Mouse (Mus musculus) thymus, postnatal 4 days (tissue): ENCODE measurements at regions not wholly inside any gene's neighbourhood (a gene's known extent, or its start where the extent isn't known, plus 50 kb on each side); places are given as distances from the start of the nearest gene placed in this dataset.
"Not testable (repeated sequence)": the region's sequence is repeated elsewhere in the genome, so short reads cannot be mapped to it uniquely, and the experiment has no call there.

Experiments
- DNase-seq: peaks from one replicate; pipeline ENCODE4 v3.0.0; 2021

DNA sequence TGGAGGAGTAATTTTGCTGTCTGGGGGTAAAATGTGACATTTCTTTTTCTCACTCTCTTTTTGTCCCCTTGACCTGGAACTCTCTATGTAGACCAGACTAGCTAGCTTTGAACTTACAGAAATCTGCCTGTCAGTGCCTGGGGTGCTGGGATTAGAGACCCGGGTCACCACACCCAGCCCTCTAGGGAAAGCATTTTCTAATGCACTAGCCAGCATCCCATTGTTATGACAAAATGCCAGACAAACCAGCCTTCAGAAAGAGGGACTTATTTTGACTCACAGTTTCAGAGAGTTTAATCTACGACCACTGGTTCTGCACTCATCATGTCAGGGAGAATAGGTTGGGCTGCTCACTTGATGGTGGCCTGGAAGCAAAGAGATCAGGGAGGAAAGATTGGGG lies 240.4 kb downstream of the Enc1 start:
- DNase-seq = no peak

DNA sequence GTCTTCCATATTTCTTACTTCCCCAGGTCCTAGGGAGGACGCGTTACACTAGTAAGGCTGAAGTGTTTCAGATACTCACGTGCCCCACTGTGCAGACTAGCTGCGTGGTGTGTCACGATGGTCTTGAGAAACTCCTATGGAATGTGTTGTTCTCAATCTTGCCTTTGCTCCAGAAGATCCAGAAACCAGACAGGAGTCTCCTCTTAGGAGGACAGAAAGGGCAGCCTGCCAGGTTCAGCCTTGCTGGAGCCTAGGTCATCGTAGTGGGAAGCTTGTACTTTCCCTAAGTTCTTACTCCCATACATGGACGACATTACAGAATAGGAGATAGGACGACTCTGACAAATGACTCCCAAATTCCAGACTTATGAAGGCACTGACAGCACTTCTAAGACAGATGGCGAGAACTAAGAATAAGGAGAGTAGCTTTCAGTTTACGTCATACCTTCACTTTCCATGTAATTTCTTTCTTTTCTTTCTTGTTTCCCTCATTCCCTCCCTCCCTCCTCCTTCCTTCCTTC lies 238.2 kb downstream of the Enc1 start:
- no peak for DNase-seq

DNA sequence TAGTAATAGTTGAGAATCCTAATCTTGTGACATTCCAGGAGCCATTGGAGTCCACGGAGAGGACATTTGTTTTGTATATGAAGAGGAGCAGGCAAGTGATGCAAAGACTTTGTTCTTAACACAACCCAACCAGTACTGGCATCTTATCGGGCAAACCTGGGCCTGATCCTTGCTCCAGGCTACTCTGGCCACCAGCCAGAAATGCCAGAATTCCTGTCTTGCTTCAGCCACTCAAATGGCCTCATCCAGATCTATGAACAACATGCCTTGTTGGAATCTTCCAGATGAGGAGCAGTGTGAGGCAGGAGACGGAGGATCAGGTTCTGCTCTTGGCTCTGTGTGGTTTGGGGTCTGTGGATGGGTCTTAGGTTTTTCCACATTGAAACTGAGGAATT lies 233.1 kb downstream of the Enc1 start:
- DNase-seq = no peak

DNA sequence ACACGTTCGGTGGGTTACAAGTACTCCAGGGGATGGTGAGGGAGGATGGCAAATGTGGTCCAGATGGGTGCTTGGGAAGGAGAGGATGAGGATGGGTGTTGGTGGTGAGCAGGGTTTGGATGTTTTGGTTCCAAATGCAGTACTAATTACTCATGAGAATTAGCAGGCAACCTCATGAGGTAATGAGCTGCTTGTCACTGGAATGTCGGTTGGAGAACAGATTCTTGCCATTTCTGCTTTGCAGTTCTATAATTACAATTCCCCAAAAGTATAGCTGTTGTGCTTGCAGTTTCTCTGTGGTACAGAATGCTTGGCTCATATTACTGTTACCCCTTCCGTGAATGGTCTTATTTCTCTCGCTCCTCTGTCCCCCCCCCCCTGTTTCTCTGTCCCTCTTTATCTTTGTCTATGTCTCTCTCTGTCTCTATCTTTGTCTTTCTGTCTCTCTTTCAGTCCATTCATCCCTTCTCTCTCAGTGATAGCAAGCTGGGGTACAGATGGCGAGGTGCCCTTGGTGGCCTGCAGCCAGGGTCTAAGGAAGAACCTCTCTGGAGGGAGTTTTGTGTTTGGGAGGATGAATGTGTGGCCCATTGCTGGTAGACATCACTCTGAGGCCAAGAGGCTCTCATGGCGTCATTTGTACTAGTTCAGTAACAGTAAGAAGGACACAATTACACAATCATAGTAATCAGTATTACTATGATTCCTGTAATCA lies 232.5 kb downstream of the Enc1 start:
- no peak for DNase-seq

DNA sequence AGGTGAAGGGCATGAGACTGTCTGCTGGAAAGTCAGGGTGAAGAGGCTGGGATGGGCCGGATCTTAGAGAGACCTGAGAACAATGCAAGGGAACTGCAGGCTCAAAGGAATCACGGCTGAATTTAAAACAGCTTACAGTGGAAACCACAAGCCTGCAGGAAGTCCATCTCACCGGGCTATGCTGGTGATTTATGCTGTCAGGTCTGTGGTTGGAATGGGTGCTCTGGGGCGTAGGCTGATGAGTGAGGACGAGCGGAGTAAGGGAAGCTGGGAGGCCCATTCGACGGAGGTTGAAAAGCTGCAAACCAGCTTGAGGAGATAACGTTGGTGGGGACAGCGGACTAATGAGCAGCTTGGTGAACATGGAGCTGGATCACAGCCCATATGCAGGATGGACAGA lies 229.1 kb downstream of the Enc1 start:
- no peak for DNase-seq

DNA sequence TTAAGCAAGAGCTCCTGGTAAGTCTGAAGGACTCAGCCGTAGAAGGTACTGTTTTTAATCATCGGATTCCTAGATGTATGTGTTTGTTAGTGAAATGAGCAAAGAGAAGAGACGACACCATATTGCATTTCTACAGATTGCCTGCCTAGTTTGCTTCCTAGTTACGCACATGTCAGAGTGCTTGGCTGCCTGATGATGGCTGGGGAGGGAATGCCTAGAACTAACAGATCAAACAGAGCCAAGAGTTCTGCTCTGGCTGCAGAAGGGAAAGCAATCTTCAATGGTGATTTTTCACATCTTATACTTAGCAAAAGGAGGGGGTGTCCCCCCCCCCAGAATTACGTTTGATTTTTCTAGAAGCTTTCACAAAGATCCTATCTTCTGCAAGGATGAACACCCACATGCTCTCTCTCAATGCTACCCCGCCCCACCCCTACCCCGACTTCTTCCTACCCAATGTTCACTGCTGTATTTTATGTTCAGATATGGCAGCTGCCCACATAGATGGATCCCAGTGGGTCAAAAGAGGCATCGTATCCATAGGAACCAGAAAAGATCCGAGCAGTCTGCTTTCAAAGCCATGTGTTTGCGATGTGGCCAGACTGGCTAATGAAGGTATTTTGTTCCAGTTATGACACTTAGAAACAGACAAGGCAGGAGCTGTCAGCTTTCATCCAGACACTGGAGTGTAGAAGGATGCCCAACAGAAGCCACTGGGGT lies 228.1 kb downstream of the Enc1 start:
- DNase-seq = no peak

DNA sequence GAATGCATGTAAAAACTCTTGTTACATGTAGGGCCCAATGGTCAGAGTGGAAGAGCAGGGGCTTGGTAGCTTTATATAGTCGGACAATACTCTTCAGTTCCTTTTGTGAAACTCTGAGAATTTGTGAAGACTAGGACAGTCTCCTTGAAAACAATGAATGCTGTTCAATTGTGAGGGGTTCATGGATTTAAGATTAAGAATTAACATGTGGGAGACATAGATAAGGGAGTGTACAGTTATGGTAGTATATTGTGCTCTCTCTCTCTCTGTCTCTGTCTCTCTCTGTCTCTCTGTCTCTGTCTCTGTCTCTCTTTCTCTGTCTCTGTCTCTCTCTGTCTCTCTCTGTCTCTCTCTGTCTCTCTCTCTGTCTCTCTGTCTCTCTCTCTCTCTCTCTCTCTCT lies 225.7 kb downstream of the Enc1 start:
- not testable (repeated sequence) for DNase-seq

DNA sequence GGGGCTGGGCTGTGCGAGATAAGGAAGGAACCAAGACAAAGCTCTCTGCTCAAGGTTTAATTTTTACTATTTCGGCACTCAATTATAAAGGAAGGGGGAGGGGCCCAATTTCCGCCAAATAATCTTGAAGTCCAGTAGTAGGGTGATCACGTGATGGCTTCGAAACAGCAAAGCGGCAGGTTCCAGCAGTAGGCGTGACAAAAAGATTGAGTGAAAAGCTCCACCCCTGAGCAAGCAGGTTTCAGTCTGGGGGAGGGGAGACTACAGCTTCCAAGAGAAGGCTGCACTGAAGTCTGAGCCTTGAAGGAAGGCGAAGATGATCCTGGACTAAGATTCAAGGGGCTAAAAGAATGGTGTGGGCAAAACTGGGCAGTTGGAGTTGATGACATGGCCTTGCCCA lies 222.9 kb downstream of the Enc1 start:
- no peak for DNase-seq

DNA sequence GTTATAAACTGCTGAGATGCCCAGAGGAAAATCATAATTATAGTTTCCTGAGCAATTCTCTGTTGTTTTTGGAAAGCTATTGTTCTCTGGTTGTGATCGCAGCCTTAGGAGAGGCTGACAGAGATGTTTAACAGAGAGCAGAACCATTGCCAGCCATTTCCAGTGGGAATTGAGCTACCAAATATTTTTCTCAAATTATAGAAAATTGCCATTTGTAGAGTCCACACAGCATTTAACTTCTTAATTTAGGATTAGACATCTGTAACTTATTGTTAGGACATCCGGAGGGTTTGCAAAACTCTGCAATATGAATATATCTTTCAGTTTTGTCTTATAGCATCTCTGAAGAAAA lies 222.0 kb downstream of the Enc1 start:
- DNase-seq = no peak

DNA sequence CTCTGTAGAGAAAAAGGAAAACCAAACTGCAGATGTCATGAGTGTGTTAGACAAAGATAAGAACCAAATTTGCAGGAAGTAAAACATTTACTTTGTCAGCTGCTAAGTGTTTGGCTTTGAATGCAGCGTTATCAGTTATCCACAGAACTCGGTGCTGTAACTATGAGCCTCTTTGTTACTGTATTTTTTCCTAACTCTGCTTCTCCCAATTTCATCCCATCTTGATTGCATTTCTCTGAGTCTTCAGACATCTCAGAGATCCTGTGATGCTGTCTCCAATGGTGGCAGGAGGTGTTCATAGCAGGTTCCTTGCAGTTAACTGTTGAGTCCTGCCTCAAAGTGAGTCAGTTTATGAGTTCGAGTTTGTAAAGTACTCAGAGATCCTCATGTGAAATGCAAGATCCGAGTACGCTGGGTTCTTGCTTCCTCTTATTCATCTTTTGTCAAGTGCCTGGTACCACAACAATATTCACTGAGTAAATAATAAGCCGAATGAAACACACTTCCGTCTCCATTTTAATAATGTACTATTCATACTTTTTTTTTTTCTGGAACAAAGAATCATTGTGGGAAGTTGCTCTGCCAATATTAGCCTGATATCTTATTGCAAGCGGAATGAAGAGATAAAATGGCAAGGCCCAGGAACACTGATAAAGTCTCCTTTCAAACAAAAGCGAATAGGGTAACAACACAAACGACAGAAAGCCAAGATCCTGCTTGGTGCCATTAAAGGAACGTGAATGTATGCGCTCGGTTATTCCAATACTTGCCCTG lies 221.4 kb downstream of the Enc1 start:
- no peak for DNase-seq

DNA sequence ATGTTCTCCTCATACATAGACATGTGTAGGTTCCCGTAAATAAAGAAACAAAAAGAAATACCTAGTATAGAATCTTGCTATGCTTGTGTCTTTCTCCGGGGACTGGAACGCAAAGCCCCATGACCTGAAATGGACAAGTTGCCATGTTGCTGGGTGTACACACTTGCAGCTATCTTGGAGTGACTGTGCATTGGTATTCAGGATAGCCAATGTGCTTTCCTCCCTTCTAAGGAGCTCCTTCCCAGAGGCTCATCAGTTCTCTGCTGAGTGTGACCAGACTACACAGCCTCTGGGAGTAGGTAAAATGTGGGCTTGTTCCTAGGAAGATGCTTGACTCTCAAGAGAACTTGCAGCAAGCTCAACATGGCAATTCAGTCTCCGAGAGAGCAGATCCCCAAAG lies 220.3 kb downstream of the Enc1 start:
- no peak for DNase-seq

DNA sequence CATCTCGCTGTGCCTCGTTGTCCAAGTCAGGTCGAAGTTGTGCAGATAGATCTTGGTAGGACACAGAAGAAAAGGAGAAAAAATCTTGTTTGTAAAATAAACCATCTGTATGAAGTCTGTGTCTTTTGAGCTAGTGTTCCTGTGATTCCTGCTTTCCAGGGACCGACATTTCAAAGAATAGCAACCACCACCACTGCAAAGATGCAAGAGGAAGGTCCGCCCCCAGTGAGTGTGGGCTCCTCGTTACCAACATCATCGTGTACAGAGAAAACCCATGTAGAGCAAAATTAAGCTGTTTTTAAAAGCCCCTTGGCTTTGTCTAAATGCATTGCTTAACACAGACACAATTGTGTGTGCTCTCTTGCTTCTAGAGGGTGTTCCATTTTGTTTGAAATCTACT lies 218.2 kb downstream of the Enc1 start:
- DNase-seq = no peak

DNA sequence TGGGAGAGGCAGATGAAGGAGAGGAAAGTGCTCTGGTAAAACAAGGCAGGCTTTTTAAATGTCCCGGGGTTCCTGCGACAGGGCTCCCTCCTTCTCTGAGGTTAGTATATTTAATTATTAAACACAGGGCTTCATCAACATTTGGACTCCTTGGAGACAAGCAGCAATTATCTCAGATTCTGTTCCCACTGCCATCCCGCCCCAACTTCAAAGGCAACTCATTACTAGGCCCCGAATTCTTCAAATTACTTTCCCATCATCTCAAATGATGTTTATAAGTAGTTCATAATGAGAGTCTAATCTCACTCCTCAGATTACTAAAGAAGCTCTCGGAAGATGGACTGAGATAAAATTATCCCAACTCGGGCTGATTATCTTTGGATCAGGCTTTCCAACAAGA lies 215.1 kb downstream of the Enc1 start:
- no peak for DNase-seq

DNA sequence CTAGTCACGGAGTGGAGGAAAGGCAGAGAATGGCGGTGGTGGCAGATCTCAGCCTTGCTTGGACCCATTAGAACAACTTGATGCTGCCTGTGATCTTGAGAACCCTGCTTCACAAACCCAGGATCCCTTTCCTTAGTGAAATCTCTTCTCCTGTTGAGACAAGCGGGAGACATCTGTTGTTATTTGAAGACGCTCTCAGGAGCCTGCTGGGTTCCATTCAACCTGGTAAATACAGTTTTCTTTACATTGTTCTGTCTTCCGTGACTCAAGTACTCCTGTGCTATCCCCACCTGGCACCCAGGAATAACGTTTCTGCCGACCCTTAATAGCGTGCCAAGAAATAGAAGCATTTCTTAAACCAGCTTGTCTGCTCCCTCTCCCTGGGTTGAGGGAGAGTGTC lies 213.8 kb downstream of the Enc1 start:
- no peak for DNase-seq

DNA sequence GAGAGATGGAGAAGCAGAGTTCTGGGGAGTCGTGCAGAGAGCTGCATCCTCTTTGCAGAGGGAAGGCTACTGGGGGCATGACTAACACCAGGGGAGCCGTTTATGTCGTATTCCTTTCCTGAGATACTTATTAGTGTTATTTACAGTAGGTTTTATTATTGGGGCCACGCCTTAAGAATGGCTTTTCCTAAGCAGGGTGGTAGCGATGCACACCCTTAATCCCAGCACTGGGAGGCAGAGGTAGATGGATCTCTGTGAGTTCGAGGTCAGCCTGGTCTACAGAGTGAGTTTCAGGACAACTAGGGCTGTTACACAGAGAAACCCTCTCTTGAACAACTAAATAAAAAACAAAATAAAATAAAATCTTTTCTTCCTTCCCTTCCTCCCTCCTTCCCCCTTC lies 212.6 kb downstream of the Enc1 start:
- no peak for DNase-seq

DNA sequence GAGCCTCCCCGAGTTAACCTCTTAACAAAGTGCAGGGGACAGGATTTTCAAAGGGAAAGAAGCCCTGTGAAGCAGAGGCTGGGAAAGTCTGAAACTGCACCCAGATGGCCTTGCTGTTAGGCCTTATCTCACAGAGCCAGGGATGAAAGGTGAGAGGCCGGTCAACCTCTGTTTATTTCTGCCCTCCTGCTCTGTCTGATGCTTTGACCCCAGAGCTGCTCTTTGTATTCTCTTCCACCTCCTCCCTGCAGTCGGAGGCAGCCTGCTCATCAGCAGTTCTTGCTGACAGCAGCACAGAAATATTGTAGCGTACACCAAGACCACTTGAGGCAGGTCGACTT lies 212.2 kb downstream of the Enc1 start:
- DNase-seq = no peak

DNA sequence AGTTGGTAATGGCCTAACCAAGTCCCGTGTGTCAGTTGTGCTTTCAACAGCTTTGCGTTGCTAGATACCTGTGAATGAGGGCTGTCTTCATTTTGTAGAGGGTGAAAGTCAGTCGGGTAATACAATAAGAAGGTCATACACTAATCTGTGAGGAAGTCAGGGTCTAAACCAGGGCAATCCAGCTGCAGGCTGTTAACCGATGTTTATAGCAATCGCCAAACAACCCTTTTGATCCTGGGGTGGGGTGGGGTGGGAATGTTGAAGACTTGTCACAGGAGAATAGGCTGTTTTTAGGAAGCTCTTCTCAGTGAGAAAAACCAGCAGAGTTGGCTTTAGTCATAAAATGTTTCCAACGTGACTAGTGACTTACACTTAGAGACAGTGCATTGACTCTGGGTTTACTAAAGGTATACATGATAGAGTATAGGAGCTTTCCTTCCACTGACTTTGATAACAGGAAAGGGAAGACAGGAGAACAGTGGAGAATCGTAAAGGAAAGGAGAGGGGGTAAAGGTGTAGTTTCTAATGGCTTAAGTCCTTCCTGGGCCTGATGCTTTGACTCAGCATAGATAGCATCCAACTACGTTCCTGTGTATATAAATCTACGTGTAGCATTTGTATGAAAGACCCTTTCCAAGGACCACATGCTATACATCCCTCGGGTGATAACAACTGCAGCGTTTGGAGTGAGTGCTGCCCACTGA lies 211.6 kb downstream of the Enc1 start:
- DNase-seq = no peak

DNA sequence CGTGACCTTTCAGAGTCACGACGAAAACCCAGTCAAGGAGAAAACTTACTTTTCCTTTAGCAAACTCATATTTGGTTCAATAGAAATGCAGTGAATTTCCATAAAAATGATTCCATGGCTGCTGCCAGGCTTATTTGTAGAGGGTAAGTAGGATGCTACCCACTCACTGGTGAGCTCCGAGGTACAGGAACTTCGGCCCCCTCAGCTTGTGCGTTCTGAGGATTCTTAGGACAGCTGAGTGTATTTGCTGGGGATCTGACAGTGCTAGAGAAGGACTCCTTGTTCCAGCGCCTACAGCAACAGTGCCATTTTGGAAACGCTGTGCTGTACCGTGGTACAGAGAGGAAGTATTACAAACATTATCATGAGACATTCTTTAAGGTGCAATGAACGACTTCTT lies 210.4 kb downstream of the Enc1 start:
- DNase-seq = no peak

DNA sequence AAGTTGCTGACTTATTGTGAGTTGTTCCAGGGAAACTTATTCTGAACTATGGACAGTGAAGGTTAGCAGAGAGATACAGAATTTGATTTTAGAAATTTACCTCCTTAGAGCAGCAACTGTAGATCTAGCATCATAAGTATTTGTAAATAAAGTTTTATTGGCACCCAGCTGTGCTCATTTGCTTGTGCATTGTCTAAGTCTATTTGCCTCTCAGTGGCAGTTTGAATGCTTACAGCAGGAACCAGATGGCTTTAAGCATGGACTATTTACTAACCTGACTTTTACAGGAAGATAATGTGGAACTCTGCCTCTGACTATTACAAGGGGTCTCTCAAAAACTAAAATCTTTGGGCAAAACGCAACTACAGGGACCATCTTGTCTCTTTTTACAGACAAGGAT lies 207.2 kb downstream of the Enc1 start:
- no peak for DNase-seq

DNA sequence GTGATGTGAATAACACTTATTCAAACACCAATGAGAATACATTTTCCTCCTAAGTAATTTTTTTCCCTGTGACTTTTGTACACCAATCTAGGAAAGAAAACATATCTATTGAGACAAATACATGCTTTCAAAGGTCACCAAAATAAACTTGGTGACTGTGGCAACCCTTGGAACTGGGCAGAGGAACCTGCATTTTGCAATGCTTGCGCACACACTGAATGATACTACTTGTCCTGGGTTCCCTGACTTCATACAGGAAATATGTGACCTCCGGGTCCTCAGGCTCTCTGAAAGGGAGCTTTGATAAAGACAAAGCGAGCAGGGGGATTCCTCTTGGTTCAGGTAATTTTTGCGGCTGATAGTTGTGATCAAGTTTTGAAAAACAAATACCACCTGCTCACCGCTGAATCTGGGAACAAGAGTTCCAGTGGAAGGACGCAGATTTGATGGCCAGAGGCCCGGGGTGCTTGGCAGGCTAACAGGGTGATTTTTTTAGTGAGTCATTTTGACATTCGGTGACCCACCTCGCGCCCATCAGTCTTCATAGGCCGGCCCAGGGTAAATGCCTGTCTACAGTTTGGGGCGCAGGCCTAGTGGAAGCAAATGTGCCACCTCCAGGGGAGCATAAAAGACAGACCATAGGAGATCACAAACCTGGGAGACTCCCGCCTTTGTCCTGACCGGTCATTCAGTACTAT lies 203.0 kb downstream of the Enc1 start:
- DNase-seq = no peak

DNA sequence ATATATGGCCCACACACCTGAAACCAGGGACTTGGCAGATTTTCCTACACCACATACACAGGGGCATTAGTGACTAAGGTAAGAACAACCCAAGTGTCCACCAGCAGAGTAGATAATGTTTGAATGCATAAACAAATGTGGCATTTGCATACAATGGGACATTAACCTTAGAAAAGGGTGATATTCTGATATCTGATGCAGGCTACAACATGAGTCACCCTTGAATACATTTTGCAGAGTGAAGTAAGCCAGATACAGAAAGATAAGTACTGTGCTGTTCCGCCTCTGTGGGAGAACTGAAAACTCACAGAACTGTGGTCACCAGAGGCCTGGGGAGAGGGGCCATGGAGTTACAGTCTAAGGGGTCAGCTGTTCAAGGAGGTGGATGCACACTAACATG lies 201.9 kb downstream of the Enc1 start:
- no peak for DNase-seq

DNA sequence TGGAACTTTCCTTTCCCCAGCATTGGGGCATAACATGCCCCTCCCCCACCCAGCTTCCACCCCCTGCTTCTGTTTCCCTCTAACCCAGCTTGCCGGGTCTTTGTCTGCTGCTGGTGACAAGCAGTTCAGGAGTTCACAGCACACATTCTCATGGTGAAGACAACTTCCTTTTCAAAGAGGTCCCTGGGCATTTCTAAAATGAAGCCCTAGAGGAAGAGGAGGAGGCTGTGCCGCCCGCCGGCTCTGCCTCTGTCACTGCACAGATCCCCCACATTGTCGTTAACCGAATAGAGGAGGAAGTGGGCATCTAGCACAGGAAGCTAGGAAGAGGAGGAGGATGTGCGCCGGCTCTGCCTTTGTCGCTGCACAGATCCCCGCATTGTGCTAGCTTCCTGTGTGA lies 201.4 kb downstream of the Enc1 start:
- DNase-seq = peak; percentile 76

DNA sequence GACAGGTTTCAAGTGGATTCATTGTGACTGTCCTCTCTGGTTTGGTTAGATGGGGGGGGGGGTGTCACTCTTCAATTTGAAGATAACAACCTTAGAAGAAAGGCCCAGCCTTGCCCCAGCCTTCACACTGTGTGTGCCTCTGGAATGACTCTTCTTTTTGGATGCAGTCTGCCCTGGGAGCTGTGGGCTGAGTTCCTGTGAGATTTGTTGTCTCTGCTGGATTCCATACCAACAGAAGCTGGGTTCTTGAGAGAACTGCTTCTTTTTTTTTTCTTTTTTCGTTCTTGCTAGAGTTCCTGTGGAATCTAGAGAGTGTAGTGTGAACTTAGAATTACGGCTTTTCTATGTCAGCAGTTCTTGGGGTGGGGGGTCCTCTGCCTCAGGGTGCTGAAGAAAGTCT lies 200.9 kb downstream of the Enc1 start:
- no peak for DNase-seq
